Mouse (Mus musculus) liver, embryonic 16.5 days (tissue): Measurements from ENCODE around the gene Ccr6. TPM values are rescaled to one million over a fixed set of nuclear protein-coding genes. Genes with fewer than 3 reads are reported as not detected.
"Not testable (repeated sequence)": the region's sequence is repeated elsewhere in the genome, so short reads cannot be mapped to it uniquely, and the experiment has no call there.

Source experiments
- ATAC-seq: fragments of 200-750 bp; cut with Nextera tagmentation; 2 replicates; pipeline ENCODE4 v1.8.0; 2017; ENCODE audit warnings: low read depth, mild to moderate bottlenecking, moderate number of reproducible peaks, moderate library complexity
- H3K27ac ChIP-seq: fragments of 300-500 bp; sonication (generic); 2 replicates; pipeline ENCODE4 v1.5.1; 2014; ENCODE audit warnings: mild to moderate bottlenecking, low read length
- H3K27me3 ChIP-seq: fragments of 300-500 bp; sonication (generic); 2 replicates; pipeline ENCODE4 v1.6.1; 2014; ENCODE audit warnings: low read depth, low read length, mixed read lengths; ENCODE audit not compliant: control insufficient read depth, insufficient read depth
- H3K36me3 ChIP-seq: fragments of 300-500 bp; sonication (generic); 2 replicates; pipeline ENCODE4 v1.6.1; 2014; ENCODE audit warnings: mild to moderate bottlenecking; ENCODE audit not compliant: control insufficient read depth, insufficient read depth
- H3K4me1 ChIP-seq: fragments of 300-500 bp; sonication (generic); 2 replicates; pipeline ENCODE4 v1.6.1; 2014; ENCODE audit warnings: low read depth, low read length, mixed read lengths; ENCODE audit not compliant: control insufficient read depth
- H3K4me2 ChIP-seq: fragments of 300-500 bp; sonication (generic); 2 replicates; pipeline ENCODE4 v1.6.1; 2014; ENCODE audit warnings: low read depth, low read length, mixed read lengths
- H3K4me3 ChIP-seq: fragments of 300-500 bp; sonication (generic); 2 replicates; pipeline ENCODE4 v1.5.1; 2014; ENCODE audit warnings: low read depth, mild to moderate bottlenecking, low read length
- H3K9ac ChIP-seq: fragments of 300-500 bp; sonication (generic); 2 replicates; pipeline ENCODE4 v1.6.1; 2014; ENCODE audit warnings: low read depth, low read length
- H3K9me3 ChIP-seq: fragments of 300-500 bp; sonication (generic); replicated peaks from 2 replicates; pipeline ENCODE4 v1.6.1; 2016; ENCODE audit warnings: low read length; ENCODE audit not compliant: control insufficient read depth
- WGBS: fragments of 180-500 bp; shearing (Covaris S2); extraction: QIAGEN DNeasy Blood & Tissue Kit; methylation state at CpG from one replicate; pipeline ENCODE4 v1.1.7; 2014; ENCODE audit not compliant: insufficient replicate concordance; 5-methylcytosine and 5-hydroxymethylcytosine counted together
- polyA plus RNA-seq: library from polyadenylated mRNA; unstranded; fragments of >200 nt; fragmentation: Nextera tagmentation; extraction: Ambion mirVana; gene quantifications from 2 replicates; pipeline ENCODE4 v1.2.1, GENCODE M21; 2015

The Ccr6 gene
- polyA plus RNA-seq, 1 experiment from 2014 or later = 0.08 TPM

DNA sequence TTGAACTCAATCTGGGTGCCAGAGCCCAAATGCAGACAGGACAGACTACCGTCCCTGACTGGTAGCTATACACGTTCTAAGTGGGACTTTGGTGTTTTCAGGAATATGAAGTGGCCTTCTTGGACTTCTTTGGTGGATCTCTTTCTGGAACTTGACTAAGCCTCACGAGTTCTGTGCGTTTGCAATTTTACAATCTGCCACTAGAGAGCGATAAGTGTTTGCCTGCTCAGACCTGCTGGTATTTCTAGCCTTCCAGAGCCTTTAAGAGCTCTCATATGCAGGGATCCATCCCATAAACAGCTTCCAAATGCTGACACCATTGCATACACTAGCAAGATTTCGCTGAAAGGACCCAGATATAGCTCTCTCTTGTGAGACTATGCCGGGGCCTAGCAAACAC lies 28.8 kb downstream of the Ccr6 start:
- H3K9me3 ChIP-seq, H3K9ac ChIP-seq, H3K27me3 ChIP-seq, H3K27ac ChIP-seq, ATAC-seq, H3K4me1 ChIP-seq, H3K4me2 ChIP-seq, H3K4me3 ChIP-seq, H3K36me3 ChIP-seq: not testable (repeated sequence)
- WGBS = 13% methylated on average over 7 of the region's 7 CpGs

DNA sequence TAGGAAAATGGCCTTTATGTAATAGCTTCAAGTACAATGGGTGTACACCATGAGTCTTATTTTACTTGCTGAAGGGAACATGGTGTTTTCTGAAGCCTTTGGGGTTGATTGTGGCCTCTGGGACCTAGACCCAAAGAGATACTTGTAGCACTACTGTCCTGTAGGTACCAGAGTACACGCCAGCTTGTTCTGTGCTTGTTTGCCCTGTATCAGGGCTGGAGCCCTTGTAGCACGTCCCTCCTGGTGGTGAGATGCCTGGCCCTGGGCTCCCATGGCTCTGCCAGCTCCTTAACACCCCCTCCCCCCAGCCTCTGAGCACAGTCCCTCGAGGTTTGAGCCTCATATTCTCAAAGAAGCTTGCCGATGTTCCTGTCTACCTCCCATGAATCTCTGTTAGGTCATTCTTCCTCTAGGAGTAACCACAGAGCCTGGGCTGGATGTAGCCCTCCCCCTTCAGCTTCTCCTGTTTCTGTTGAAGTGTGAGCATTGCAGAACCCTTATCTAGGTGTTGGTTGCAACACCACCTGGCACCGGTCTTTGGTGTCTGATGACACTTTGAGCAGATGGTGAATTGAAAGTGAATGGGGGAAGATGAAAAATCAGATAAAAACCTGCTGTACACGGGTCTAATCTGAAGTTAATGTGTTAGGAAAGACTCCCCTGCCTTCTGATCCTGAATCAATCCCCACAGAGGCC lies 36.4 kb downstream of the Ccr6 start:
- H3K27me3 ChIP-seq = no peaks in the 10 kb centered on the region
- peak; percentile 70 for ATAC-seq
- H3K9me3 ChIP-seq = no peaks in the 10 kb centered on the region
- peak overlapping the region; percentile 63 for H3K27ac ChIP-seq
- peaks cover 13% of the 10 kb centered on the region for H3K4me1 ChIP-seq
- H3K4me2 ChIP-seq = no peak overlapping the region
- H3K4me3 ChIP-seq = no peak overlapping the region
- 25% methylated on average over 6 of the region's 6 CpGs for WGBS
- no peak overlapping the region for H3K9ac ChIP-seq
- no peaks in the 10 kb centered on the region for H3K36me3 ChIP-seq

DNA sequence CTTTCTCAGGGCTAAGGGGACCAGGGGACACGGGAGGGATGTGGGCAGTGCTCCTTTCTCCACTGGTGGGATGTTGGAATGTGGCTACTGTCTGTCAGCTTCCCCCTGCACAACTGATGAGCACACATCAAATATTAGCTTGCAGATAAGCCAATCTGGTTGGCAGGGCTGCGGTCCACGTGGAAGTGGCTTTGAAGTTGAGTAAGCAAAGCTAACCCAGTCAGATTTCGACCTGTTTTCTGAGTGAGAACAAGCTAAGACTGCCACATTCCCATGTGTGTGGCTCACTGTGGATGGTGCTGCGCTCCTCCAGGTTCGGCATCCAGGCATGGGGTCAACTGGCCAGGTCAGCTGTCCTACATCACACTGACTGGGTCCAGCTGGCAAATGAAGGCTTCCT lies 37.1 kb downstream of the Ccr6 start:
- no peaks in the 10 kb centered on the region for H3K36me3 ChIP-seq
- H3K4me2 ChIP-seq = no peak overlapping the region
- no peak overlapping the region for H3K9ac ChIP-seq
- H3K27me3 ChIP-seq = no peaks in the 10 kb centered on the region
- H3K9me3 ChIP-seq = no peaks in the 10 kb centered on the region
- WGBS = 49% methylated on average over 6 of the region's 6 CpGs
- peak; percentile 67 for ATAC-seq
- H3K4me1 ChIP-seq = peaks cover 13% of the 10 kb centered on the region
- no peak overlapping the region for H3K4me3 ChIP-seq
- peak overlapping the region; percentile 64 for H3K27ac ChIP-seq

DNA sequence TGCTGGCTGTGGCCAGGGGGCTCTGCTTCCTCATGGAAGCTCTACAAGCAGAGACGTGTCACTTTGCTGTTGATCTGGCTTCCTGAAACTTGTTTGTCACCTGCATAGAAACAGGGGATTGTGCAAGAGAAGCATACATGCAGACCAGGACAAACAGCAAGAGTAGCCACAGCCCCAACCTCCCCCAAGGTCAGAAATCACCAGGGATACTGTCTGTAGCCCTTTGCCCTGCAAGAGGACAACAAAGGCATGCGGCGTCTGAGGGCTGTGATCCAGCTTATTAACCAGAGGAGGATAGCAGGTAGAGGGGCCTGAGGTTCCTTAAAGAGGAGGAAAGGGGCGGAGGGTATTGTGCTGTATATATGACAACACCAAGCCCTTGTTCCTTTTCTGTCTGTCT lies 40.2 kb downstream of the Ccr6 start:
- Histone ChIP-seq H3K27me3 (no peaks in the 10 kb centered on the region), H3K4me1 (peaks cover 13% of the 10 kb centered on the region), H3K36me3 (no peaks in the 10 kb centered on the region), H3K27ac (peak overlapping the region; percentile 79), H3K9ac (no peak overlapping the region), H3K4me3 (no peak overlapping the region), H3K9me3 (no peaks in the 10 kb centered on the region), H3K4me2 (peak overlapping the region; percentile 18; the same call in 1 of the 2 replicates)
- ATAC-seq = peak; percentile 72
- 31% methylated on average over 4 of the region's 4 CpGs for WGBS

DNA sequence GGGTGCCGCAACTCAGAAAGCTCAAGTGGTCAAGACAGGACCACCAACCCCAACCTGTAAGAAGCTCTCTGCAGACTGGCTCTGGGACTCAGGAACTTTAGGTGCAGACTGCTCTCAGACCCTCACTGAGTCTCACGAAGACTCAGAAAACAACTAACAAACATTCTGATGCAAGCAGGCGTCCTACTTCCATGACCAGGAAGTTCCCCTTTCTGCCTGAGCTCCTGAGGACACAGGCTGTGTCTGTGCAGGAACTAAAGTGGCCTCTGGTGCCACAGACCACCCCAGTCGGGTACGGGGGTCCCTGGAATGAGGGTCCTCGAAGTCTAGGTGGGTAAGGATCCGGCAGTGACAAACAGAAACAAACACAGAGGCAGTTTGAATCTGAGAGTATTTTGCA lies 40.8 kb downstream of the Ccr6 start:
- Histone ChIP-seq H3K27me3 (no peaks in the 10 kb centered on the region), H3K27ac (peak overlapping the region; percentile 79), H3K9me3 (no peaks in the 10 kb centered on the region), H3K4me1 (peaks cover 10% of the 10 kb centered on the region), H3K9ac (no peak overlapping the region), H3K4me2 (peak overlapping the region; percentile 18; the same call in 1 of the 2 replicates), H3K4me3 (no peak overlapping the region), H3K36me3 (no peaks in the 10 kb centered on the region)
- WGBS = 40% methylated on average over 7 of the region's 7 CpGs
- ATAC-seq = no peak

DNA sequence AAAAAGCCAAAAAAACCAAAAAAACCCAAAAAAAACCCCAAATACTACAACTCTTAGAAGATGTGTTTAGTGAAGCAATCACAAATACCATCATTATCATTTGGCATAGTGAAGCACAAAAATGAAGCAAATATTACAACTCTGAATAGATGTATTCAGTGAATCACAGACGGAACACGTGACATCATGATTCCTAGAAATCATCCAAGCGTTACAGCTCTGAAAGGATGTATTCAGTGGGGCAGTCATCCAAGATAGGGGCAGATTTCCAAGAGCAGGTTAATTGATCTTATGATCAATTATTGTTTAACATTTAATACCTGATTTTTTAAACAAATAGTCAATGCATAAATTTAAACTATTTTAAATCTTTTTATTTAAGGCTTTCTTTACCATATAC lies 41.4 kb downstream of the Ccr6 start:
- no peaks in the 10 kb centered on the region for H3K36me3 ChIP-seq
- no peak overlapping the region for H3K27ac ChIP-seq
- WGBS = 77% methylated on average over 3 of the region's 3 CpGs
- H3K27me3 ChIP-seq = no peaks in the 10 kb centered on the region
- H3K9me3 ChIP-seq = no peaks in the 10 kb centered on the region
- no peak overlapping the region for H3K4me3 ChIP-seq
- no peak overlapping the region for H3K4me2 ChIP-seq
- ATAC-seq = no peak
- peaks cover 10% of the 10 kb centered on the region for H3K4me1 ChIP-seq
- no peak overlapping the region for H3K9ac ChIP-seq

DNA sequence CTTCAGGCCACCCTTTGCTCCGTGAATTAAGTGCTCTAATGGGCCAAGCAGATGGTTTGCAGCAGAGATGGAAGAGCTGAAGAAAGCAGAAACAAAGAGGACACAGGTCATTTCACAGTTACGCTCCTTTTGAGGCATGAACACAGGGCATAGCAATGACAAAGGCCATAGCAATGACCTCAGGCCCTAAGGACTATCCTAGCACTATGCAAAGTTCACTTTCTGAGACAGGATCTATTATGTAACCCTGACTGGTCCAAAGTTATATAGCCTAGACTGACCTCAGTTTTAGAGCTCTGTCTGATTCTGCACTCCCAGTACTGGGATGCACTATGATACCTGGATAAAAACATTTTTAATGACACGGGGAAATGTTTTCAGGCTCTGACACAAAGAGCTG lies 42.5 kb downstream of the Ccr6 start:
- Histone ChIP-seq H3K4me3 (no peak overlapping the region), H3K4me1 (peaks cover 12% of the 10 kb centered on the region), H3K27ac (no peak overlapping the region), H3K9ac (no peak overlapping the region), H3K27me3 (no peaks in the 10 kb centered on the region), H3K36me3 (no peaks in the 10 kb centered on the region), H3K9me3 (no peaks in the 10 kb centered on the region), H3K4me2 (no peak overlapping the region)
- 61% methylated on average over 3 of the region's 3 CpGs for WGBS
- peak; percentile 19; the same call in 1 of the 2 replicates for ATAC-seq

DNA sequence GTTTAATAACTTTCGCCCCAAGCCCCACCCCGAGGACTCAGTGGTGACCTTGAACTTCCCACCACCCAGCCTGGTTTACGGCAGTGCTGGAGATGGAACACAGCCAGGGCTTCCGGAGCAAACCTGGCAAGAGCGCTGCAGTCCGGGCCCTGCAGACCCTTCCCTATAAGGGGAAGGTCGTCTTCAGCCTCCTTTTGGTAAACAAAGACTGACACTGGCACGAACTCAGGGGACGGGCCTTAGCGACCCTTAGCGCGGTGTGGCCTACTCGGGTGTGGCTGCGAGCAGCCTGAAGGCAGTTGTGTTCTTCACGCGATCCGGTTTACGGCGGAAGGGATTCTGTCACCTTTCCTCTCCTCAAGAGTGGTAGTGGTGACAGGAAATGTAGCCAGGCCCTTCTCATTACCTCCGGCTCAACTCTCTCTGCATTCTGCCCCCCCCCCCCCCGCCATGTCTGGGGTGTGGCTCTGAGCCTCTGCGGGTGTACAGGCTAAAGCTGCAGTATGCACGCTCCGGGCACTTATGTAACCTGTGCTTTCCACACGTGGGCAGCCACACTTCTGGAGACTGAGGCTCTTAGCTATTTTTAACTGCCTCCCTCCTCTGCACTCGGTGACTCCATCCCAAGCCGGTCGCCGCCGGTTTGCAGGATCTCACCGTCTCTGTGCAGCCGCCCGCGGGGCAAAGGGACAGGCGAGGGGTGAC lies 47.1 kb downstream of the Ccr6 start, which contains the start of gene Mpc1:
Gene Mpc1 (plus strand): TSS at position 84 of the 705 bp plus-strand sequence.
- no peaks in the 10 kb centered on the region for H3K36me3 ChIP-seq
- no peaks in the 10 kb centered on the region for H3K9me3 ChIP-seq
- peak within 1 kb of the TSS; percentile 71 for H3K4me3 ChIP-seq
- H3K4me1 ChIP-seq = peaks cover 23% of the 10 kb centered on the region
- peak within 1 kb of the TSS; percentile 90 for H3K27ac ChIP-seq
- peak; percentile 56 for ATAC-seq
- under 1% methylated on average over 35 of the region's 35 CpGs for WGBS
- H3K27me3 ChIP-seq = no peaks in the 10 kb centered on the region
- H3K4me2 ChIP-seq = peak within 1 kb of the TSS; percentile 95
- H3K9ac ChIP-seq = peak within 1 kb of the TSS; percentile 78
